Mouse (Mus musculus) midbrain, embryonic 16.5 days (tissue): ENCODE results near the gene Clhc1. TPM values are rescaled to one million over a fixed set of nuclear protein-coding genes. Genes with fewer than 3 reads are reported as not detected.

ENCODE experiments used
- ATAC-seq: fragments of 200-750 bp; cut with Nextera tagmentation; 2 replicates; pipeline ENCODE4 v1.8.0; 2017; ENCODE audit warnings: moderate TSS enrichment
- H3K27ac ChIP-seq: fragments of 300-500 bp; sonication (generic); 2 replicates; pipeline ENCODE4 v1.5.1; 2014; ENCODE audit warnings: mild to moderate bottlenecking, low read length, mixed read lengths
- H3K27me3 ChIP-seq: fragments of 300-500 bp; sonication (generic); 2 replicates; pipeline ENCODE4 v1.6.1; 2014; ENCODE audit warnings: low read depth, low read length, mixed read lengths; ENCODE audit not compliant: control insufficient read depth, insufficient read depth
- H3K36me3 ChIP-seq: fragments of 300-500 bp; sonication (generic); 2 replicates; pipeline ENCODE4 v1.6.1; 2014; ENCODE audit warnings: mild to moderate bottlenecking, low read length, moderate library complexity, mixed read lengths; ENCODE audit not compliant: control insufficient read depth, insufficient read depth
- H3K4me1 ChIP-seq: fragments of 300-500 bp; sonication (generic); 2 replicates; pipeline ENCODE4 v1.6.1; 2014; ENCODE audit warnings: mild to moderate bottlenecking, low read length, mixed read lengths; ENCODE audit not compliant: control insufficient read depth, insufficient read depth
- H3K4me2 ChIP-seq: fragments of 300-500 bp; sonication (generic); 2 replicates; pipeline ENCODE4 v1.6.1; 2014; ENCODE audit warnings: mild to moderate bottlenecking, low read length, mixed read lengths
- H3K4me3 ChIP-seq: fragments of 300-500 bp; sonication (generic); 2 replicates; pipeline ENCODE4 v1.5.1; 2014; ENCODE audit warnings: low read depth, mild to moderate bottlenecking, low read length, moderate library complexity, mixed read lengths
- H3K9ac ChIP-seq: fragments of 300-500 bp; sonication (generic); 2 replicates; pipeline ENCODE4 v1.6.1; 2014; ENCODE audit warnings: low read depth, low read length, mixed read lengths
- H3K9me3 ChIP-seq: fragments of 300-500 bp; sonication (generic); replicated peaks from 2 replicates; pipeline ENCODE4 v1.6.1; 2014; ENCODE audit warnings: mild to moderate bottlenecking, low read length, mixed read lengths; ENCODE audit not compliant: control insufficient read depth, poor library complexity, severe bottlenecking
- WGBS: fragments of 180-500 bp; shearing (Covaris S2); extraction: QIAGEN DNeasy Blood & Tissue Kit; methylation state at CpG from one replicate; pipeline ENCODE4 v1.1.7; 2014; 5-methylcytosine and 5-hydroxymethylcytosine counted together
- polyA plus RNA-seq: library from polyadenylated mRNA; unstranded; fragments of >200 nt; fragmentation: Nextera tagmentation; extraction: Ambion mirVana; gene quantifications from 2 replicates; pipeline ENCODE4 v1.2.1, GENCODE M21; 2015

Clhc1 gene
- polyA plus RNA-seq, 1 experiment from 2014 or later: 0.14 TPM

- Histone ChIP-seq H3K4me2 (no peak overlapping the region), H3K27me3 (no peaks in the 10 kb centered on the region), H3K9ac (no peak overlapping the region), H3K36me3 (peaks cover 8% of the 10 kb centered on the region), H3K9me3 (no peaks in the 10 kb centered on the region), H3K4me1 (peaks cover 13% of the 10 kb centered on the region), H3K4me3 (no peak overlapping the region), H3K27ac (no peak overlapping the region)
- ATAC-seq: no peak
- WGBS: 96% methylated on average over 1 of the region's 1 CpGs
Measured at GRCm38 (mm10) chr11:29549425-29549778, 1.7 kb downstream of the Clhc1 start.

GRCm38 (mm10) chr11:29560452-29560851, 12.7 kb downstream of the Clhc1 start:
- Histone ChIP-seq H3K9ac (no peak overlapping the region), H3K9me3 (no peaks in the 10 kb centered on the region), H3K4me1 (no peaks in the 10 kb centered on the region), H3K36me3 (no peaks in the 10 kb centered on the region), H3K4me2 (no peak overlapping the region), H3K27me3 (no peaks in the 10 kb centered on the region), H3K27ac (no peak overlapping the region), H3K4me3 (no peak overlapping the region)
- ATAC-seq: no peak
- 90% methylated on average over 9 of the region's 9 CpGs for WGBS

GRCm38 (mm10) chr11:29560990-29561389, 13.2 kb downstream of the Clhc1 start:
- no peak for ATAC-seq
- no peak overlapping the region for H3K4me2 ChIP-seq
- no peak overlapping the region for H3K4me3 ChIP-seq
- H3K9me3 ChIP-seq: no peaks in the 10 kb centered on the region
- H3K27ac ChIP-seq: no peak overlapping the region
- WGBS: 89% methylated on average over 3 of the region's 3 CpGs
- no peaks in the 10 kb centered on the region for H3K36me3 ChIP-seq
- no peaks in the 10 kb centered on the region for H3K4me1 ChIP-seq
- no peak overlapping the region for H3K9ac ChIP-seq
- no peaks in the 10 kb centered on the region for H3K27me3 ChIP-seq

- Histone ChIP-seq H3K9ac (no peak overlapping the region), H3K36me3 (no peaks in the 10 kb centered on the region), H3K4me1 (no peaks in the 10 kb centered on the region), H3K27me3 (no peaks in the 10 kb centered on the region), H3K9me3 (no peaks in the 10 kb centered on the region), H3K4me2 (no peak overlapping the region), H3K4me3 (no peak overlapping the region), H3K27ac (no peak overlapping the region)
- no peak for ATAC-seq
- 83% methylated on average over 2 of the region's 2 CpGs for WGBS
Measured at GRCm38 (mm10) chr11:29563406-29563805, 15.7 kb downstream of the Clhc1 start.

DNA sequence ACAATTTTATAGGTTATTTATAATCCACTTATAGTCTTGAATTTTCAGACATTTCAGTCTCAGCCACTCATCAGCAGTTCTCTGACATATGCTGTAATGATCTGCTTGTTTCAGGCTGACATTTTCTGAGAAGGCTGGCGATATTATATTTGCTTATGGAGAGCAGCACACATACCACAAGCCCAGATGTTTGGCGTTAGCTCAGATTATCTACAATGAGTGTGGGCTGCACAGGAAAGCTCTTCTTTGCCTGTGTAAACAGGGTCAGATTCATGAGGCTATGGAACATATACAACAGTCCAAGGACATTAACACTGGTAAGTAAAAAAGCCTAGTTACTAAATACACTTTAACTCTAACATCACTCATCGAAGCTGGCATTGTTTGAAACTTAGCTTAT, 23.8 kb downstream of the Clhc1 start:
- Histone ChIP-seq H3K27ac (no peak overlapping the region), H3K9ac (no peak overlapping the region), H3K9me3 (no peaks in the 10 kb centered on the region), H3K4me1 (no peaks in the 10 kb centered on the region), H3K4me3 (no peak overlapping the region), H3K36me3 (no peaks in the 10 kb centered on the region), H3K27me3 (no peaks in the 10 kb centered on the region), H3K4me2 (no peak overlapping the region)
- 77% methylated on average over 3 of the region's 3 CpGs for WGBS
- no peak for ATAC-seq

GRCm38 (mm10) chr11:29572656-29573055, 24.9 kb downstream of the Clhc1 start:
- H3K4me3 ChIP-seq: no peak overlapping the region
- H3K4me1 ChIP-seq: no peaks in the 10 kb centered on the region
- WGBS: 75% methylated on average over 2 of the region's 2 CpGs
- H3K27ac ChIP-seq: no peak overlapping the region
- no peak for ATAC-seq
- H3K27me3 ChIP-seq: no peaks in the 10 kb centered on the region
- H3K9me3 ChIP-seq: no peaks in the 10 kb centered on the region
- H3K9ac ChIP-seq: no peak overlapping the region
- H3K36me3 ChIP-seq: no peaks in the 10 kb centered on the region
- no peak overlapping the region for H3K4me2 ChIP-seq

- H3K4me1 ChIP-seq: no peaks in the 10 kb centered on the region
- H3K4me3 ChIP-seq: no peak overlapping the region
- no peak for ATAC-seq
- H3K9ac ChIP-seq: no peak overlapping the region
- H3K4me2 ChIP-seq: no peak overlapping the region
- no peaks in the 10 kb centered on the region for H3K27me3 ChIP-seq
- H3K36me3 ChIP-seq: no peaks in the 10 kb centered on the region
- no peak overlapping the region for H3K27ac ChIP-seq
- no peaks in the 10 kb centered on the region for H3K9me3 ChIP-seq
Measured at GRCm38 (mm10) chr11:29579610-29580009, 31.9 kb downstream of the Clhc1 start.

GRCm38 (mm10) chr11:29595217-29595616, 47.5 kb downstream of the Clhc1 start:
- no peak for ATAC-seq
- H3K9me3 ChIP-seq: no peaks in the 10 kb centered on the region
- no peak overlapping the region for H3K4me3 ChIP-seq
- H3K9ac ChIP-seq: no peak overlapping the region
- H3K4me2 ChIP-seq: no peak overlapping the region
- no peaks in the 10 kb centered on the region for H3K27me3 ChIP-seq
- H3K36me3 ChIP-seq: no peaks in the 10 kb centered on the region
- no peak overlapping the region for H3K27ac ChIP-seq
- H3K4me1 ChIP-seq: no peaks in the 10 kb centered on the region

DNA sequence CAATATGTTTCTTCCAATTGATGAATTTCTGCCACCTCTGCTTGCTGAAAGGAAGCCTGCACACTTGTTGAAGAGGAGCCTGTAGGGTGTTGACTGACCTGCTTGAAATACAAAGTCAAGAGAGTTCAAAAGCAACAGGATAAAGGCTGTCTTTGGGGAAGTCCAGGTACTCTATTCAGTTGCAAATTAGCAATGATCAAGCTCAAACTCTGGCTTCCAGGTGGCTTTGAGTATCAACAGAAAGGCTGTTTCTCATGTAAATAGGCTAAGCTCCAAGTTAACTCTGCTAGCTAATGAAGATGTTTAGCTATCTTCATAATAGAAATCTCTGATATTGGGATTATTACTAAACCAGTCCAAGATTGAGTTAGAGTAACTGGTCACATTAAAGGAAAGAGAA, 49.4 kb downstream of the Clhc1 start:
- no peaks in the 10 kb centered on the region for H3K27me3 ChIP-seq
- no peaks in the 10 kb centered on the region for H3K36me3 ChIP-seq
- no peaks in the 10 kb centered on the region for H3K4me1 ChIP-seq
- no peak for ATAC-seq
- no peak overlapping the region for H3K27ac ChIP-seq
- no peak overlapping the region for H3K4me2 ChIP-seq
- no peak overlapping the region for H3K4me3 ChIP-seq
- no peaks in the 10 kb centered on the region for H3K9me3 ChIP-seq
- no peak overlapping the region for H3K9ac ChIP-seq

DNA sequence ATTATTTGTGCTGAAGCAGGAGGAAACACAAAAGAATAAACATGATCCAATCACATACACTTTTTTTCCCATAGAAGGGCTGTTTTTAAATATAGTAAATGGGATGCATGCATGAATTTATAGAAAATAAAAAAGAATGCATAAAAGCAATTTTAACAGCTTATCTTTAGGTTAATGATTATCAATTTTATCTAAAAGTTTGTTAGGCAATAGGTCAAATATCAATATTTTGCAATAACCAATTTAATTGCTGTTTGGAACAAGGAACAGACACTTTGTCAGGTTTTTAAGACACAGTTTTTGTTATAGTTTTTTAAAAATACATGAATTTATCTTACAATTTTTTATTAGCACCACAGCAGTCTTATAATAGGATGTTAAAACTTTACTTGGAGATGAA, 51.2 kb downstream of the Clhc1 start:
- Histone ChIP-seq H3K9ac (no peak overlapping the region), H3K36me3 (no peaks in the 10 kb centered on the region), H3K4me2 (no peak overlapping the region), H3K4me1 (no peaks in the 10 kb centered on the region), H3K9me3 (no peaks in the 10 kb centered on the region), H3K27me3 (no peaks in the 10 kb centered on the region), H3K27ac (no peak overlapping the region), H3K4me3 (no peak overlapping the region)
- ATAC-seq: no peak
